Mouse (Mus musculus) adrenal gland, postnatal 36 days (tissue): ENCODE measurements around the gene Sall1. TPM values are rescaled to one million over a fixed set of nuclear protein-coding genes. Genes with fewer than 3 reads are reported as not detected.
A peak's percentile ranks its signal among the peaks of the same experiment; 100 is the strongest.

Experiments
- DNase-seq, 2 experiments: peaks; one replicate each; pipeline ENCODE4 v3.0.0; 2021; ENCODE audit warnings: mixed read lengths in 1 of 2
- long read RNA-seq, 2 experiments: library from polyadenylated mRNA; stranded (forward); transcript quantifications; one replicate each; pipeline ENCODE4 v2.0.0; 2021; ENCODE audit warnings: borderline sequencing depth in 2 of 2
- total RNA-seq, 2 experiments: library from RNA; stranded (reverse); gene quantifications; 2 replicates each; pipeline ENCODE4 v1.2.3; 2021

Gene Sall1
- total RNA-seq: not detected
- long read RNA-seq, experiment 1: 0 reads
- long read RNA-seq, experiment 2: 0 reads

- no peak for DNase-seq
Measured at GRCm38 (mm10) chr8:89043940-89044339, at the start of gene Sall1. Sall1 (minus strand) TSS chr8:89044162.

- DNase-seq: no peak
Measured at GRCm38 (mm10) chr8:89089916-89090315, 46.0 kb upstream of the Sall1 start.

- no peak for DNase-seq
Measured at GRCm38 (mm10) chr8:89079147-89079546, 35.2 kb upstream of the Sall1 start.

- no peak for DNase-seq
Measured at GRCm38 (mm10) chr8:89072968-89073382, 29.0 kb upstream of the Sall1 start.

GRCm38 (mm10) chr8:89067499-89067898, 23.5 kb upstream of the Sall1 start:
- no peak for DNase-seq

- no peak for DNase-seq
Measured at GRCm38 (mm10) chr8:89064042-89064441, 20.1 kb upstream of the Sall1 start.

- DNase-seq: no peak
Measured at GRCm38 (mm10) chr8:89063366-89064040, 19.5 kb upstream of the Sall1 start.

GRCm38 (mm10) chr8:89060717-89061116, 16.8 kb upstream of the Sall1 start:
- no peak for DNase-seq

GRCm38 (mm10) chr8:89059507-89059906, 15.5 kb upstream of the Sall1 start:
- no peak for DNase-seq

GRCm38 (mm10) chr8:89052880-89053279, 8.9 kb upstream of the Sall1 start:
- DNase-seq: no peak

- no peak for DNase-seq
Measured at GRCm38 (mm10) chr8:89046639-89047348, 2.8 kb upstream of the Sall1 start.

GRCm38 (mm10) chr8:89046226-89046625, 2.3 kb upstream of the Sall1 start:
- DNase-seq: no peak

- no peak for DNase-seq
Measured at GRCm38 (mm10) chr8:89045726-89046125, 1.8 kb upstream of the Sall1 start.

GRCm38 (mm10) chr8:89045218-89045601, 1.2 kb upstream of the Sall1 start:
- no peak for DNase-seq

- no peak for DNase-seq
Measured at GRCm38 (mm10) chr8:89044511-89045217, 702 bp upstream of the Sall1 start.

- peak; percentile 35 to 48 for DNase-seq
Measured at GRCm38 (mm10) chr8:89043371-89043841, 556 bp downstream of the Sall1 start.

- DNase-seq: peak; percentile 19 to 31
Measured at GRCm38 (mm10) chr8:89042560-89043370, 1.2 kb downstream of the Sall1 start.

GRCm38 (mm10) chr8:89042118-89042460, 1.9 kb downstream of the Sall1 start:
- DNase-seq: peak in 1 of 2 experiments; percentile 20

GRCm38 (mm10) chr8:89041421-89042117, 2.4 kb downstream of the Sall1 start:
- DNase-seq: no peak

- DNase-seq: peak in 1 of 2 experiments; percentile 24
Measured at GRCm38 (mm10) chr8:89040751-89041420, 3.1 kb downstream of the Sall1 start.

GRCm38 (mm10) chr8:89039890-89040289, 4.1 kb downstream of the Sall1 start:
- no peak for DNase-seq
